Mouse (Mus musculus) kidney, postnatal 10 days (tissue): ENCODE measurements around the gene St6gal2.

Source experiments
- DNase-seq: peaks from one replicate; pipeline ENCODE4 v3.0.0; 2021; ENCODE audit warnings: mixed read lengths

The St6gal2 gene

GRCm38 (mm10) chr17:55445250-55446184 lies at the start of gene St6gal2:
St6gal2 (plus strand) TSS chr17:55445382.
- DNase-seq, result peak; percentile 8

- no peak for DNase-seq
Observed at GRCm38 (mm10) chr17:55406043-55406442, 39.1 kb upstream of the St6gal2 start.

GRCm38 (mm10) chr17:55416519-55416918 lies 28.7 kb upstream of the St6gal2 start:
- no peak for DNase-seq

GRCm38 (mm10) chr17:55446185-55446527 lies 974 bp downstream of the St6gal2 start:
- DNase-seq, result no peak

GRCm38 (mm10) chr17:55446698-55447097 lies 1.5 kb downstream of the St6gal2 start:
- no peak for DNase-seq

- no peak for DNase-seq
Observed at GRCm38 (mm10) chr17:55450943-55451342, 5.8 kb downstream of the St6gal2 start.

- DNase-seq, result no peak
Observed at GRCm38 (mm10) chr17:55454487-55454886, 9.3 kb downstream of the St6gal2 start.

- no peak for DNase-seq
Observed at GRCm38 (mm10) chr17:55460187-55460586, 15.0 kb downstream of the St6gal2 start.

GRCm38 (mm10) chr17:55467579-55467978 lies 22.4 kb downstream of the St6gal2 start:
- DNase-seq, result no peak

- no peak for DNase-seq
Observed at GRCm38 (mm10) chr17:55468963-55469362, 23.8 kb downstream of the St6gal2 start.

GRCm38 (mm10) chr17:55475974-55476373 lies 30.8 kb downstream of the St6gal2 start:
- DNase-seq, result no peak

GRCm38 (mm10) chr17:55477361-55477760 lies 32.2 kb downstream of the St6gal2 start:
- no peak for DNase-seq

GRCm38 (mm10) chr17:55479367-55479766 lies 34.2 kb downstream of the St6gal2 start:
- no peak for DNase-seq

- no peak for DNase-seq
Observed at GRCm38 (mm10) chr17:55484108-55484870, 39.1 kb downstream of the St6gal2 start.

GRCm38 (mm10) chr17:55531872-55532271 lies 86.7 kb downstream of the St6gal2 start:
- no peak for DNase-seq

GRCm38 (mm10) chr17:55548476-55548875 lies 103.3 kb downstream of the St6gal2 start:
- DNase-seq, result no peak

GRCm38 (mm10) chr17:55561774-55562173 lies 116.6 kb downstream of the St6gal2 start:
- no peak for DNase-seq
